In the genomic region with DNA sequence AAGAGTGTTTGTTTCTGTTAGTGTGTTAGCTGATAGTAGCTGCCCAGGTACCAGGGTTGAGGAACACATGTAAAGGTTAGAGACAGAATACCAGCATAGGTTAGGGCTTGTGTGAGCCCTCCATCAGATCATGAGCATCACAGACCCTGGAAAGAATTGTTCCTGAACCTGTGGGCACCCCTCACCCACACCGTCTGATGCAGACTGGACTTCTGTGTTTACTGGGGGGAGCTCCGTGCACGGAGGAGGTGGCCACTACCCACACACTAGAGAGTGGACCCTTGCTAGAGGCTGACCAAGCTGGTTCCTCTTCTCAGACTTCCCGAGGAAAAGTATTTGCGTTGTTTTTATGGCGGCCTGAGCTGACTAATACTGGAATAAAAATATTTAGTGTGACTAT, we compare ENCODE assay signal across 11 mouse cellular contexts.
"Had no signal": no experiment of that assay in that cellular context is flagged by ENCODE, and none has a peak within 500 bp of the region (broad histone marks: within the 10 kb centered on the region; RNA-seq: fewer than 3 reads in every experiment).

No protein-coding gene starts in this region.

- H3K4me3 ChIP-seq: layer of hippocampus, adult 2 months; limb, embryonic 12.5 days; neural tube, embryonic 12.5 days; stomach, embryonic 15.5 days had no signal

- H3K4me2 ChIP-seq: limb, embryonic 12.5 days; neural tube, embryonic 12.5 days; stomach, embryonic 15.5 days had no signal

- H3K9me3 ChIP-seq: limb, embryonic 12.5 days; neural tube, embryonic 12.5 days; stomach, embryonic 15.5 days had no signal

- H3K9ac ChIP-seq: limb, embryonic 12.5 days; liver, embryonic 14.5 days; neural tube, embryonic 12.5 days; stomach, embryonic 15.5 days had no signal

- DNase-seq: kidney, postnatal 10 days; kidney, postnatal 4 days; liver; lung, adult 18-20 months; thymus, adult 2 months; thymus, postnatal 25 days had no signal

- H3K27ac ChIP-seq: layer of hippocampus, adult 2 months; limb, embryonic 12.5 days; liver, embryonic 14.5 days; neural tube, embryonic 12.5 days; stomach, embryonic 15.5 days had no signal

- H3K36me3 ChIP-seq: limb, embryonic 12.5 days; neural tube, embryonic 12.5 days; stomach, embryonic 15.5 days had no signal

- H3K4me1 ChIP-seq: limb, embryonic 12.5 days; neural tube, embryonic 12.5 days; stomach, embryonic 15.5 days had no signal

- H3K27me3 ChIP-seq: limb, embryonic 12.5 days; neural tube, embryonic 12.5 days; stomach, embryonic 15.5 days had no signal
